Mouse (Mus musculus) CD4-positive, CD25-positive, alpha-beta regulatory T cell, adult 4 months (primary cell): Measurements from ENCODE around the gene Sorcs2. TPM values are rescaled to one million over a fixed set of nuclear protein-coding genes. Genes with fewer than 3 reads are reported as not detected.

ENCODE experiments used
- ATAC-seq: one replicate; pipeline ENCODE4 v1.8.0; 2017
- polyA plus RNA-seq, 2 experiments: library from polyadenylated mRNA; unstranded; fragments of 100-300 nt; shearing (Covaris generic); gene quantifications; one replicate each; pipeline ENCODE4 v1.2.1; 2017

Sorcs2 gene
- polyA plus RNA-seq, 2 experiments from 2014 or later: 4.5 to 4.7 TPM

DNA sequence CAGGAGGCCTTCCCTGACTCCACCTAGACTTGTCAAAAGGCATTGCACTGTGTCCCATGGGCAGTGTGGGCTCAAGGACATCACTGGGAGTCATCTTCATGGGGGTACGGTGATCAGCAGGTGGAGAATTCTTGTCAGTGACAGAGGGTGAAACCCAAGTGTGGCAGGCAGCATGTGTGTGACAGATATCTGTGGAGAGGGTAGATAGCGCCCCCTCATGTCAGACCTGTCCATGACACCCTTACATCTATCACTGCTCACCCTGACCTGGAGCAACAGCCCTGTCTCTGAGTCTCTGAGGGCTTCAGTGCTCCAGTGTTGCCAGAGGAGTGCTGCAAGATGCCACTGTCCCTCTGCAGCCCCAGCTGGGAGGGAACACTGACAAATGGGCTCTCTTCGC is 343.4 kb downstream of the Sorcs2 start:
- no peak for ATAC-seq

DNA sequence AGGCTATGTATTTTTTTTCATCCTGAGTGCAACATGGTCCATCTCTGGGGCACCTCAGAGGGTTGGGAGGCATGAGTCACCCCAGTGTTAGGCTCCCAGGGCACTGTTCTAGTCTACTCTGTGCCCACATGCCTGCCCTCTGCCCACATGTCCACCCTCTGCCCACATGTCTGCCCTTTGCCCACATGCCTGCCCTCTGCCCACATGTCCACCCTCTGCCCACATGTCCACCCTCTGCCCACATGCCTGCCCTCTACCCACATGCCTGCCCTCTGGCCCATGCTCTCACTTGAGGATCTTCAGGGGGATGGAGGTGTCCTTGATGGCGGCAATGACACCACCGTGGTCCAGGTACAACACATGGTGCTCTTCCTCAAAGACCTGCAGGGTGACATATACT is 354.8 kb downstream of the Sorcs2 start:
- no peak for ATAC-seq

DNA sequence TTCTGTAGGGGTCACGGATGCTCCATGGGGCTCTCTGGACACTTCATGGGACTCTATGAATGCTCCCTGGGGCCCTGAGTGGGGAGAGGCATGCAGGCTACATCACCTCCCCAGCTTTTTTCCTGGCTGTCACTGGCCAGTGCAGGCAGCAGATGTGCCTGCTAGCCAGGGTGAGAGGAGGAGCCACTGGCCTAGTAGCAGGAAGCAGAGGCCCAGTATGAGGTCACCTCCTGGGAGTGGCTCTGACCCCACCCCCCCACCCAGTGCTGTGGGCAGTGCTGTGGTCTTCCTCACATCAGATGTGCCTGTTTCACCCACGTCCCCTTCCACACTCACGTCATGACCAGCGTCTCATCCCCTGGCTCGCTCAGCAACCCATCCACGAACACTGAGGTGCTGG is 356.2 kb downstream of the Sorcs2 start:
- ATAC-seq: no peak

DNA sequence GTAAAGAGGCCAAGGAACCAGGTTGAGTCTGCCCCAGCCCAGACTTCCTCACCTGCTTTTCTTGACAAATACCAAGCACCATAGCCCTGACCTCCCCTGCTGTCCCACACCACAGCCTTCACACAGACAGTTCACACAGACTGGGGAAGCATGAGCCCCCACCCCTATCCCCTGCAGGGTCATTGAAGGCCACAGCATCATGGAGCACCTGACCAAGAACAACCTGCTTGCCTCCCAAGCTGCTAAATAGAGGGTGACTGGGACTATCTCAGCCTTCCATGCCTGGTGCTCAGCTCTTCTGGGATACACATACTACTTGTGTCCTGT is 356.7 kb downstream of the Sorcs2 start:
- no peak for ATAC-seq

- no peak for ATAC-seq
Measured at GRCm38 (mm10) chr5:36040398-36041235, 357.3 kb downstream of the Sorcs2 start.

DNA sequence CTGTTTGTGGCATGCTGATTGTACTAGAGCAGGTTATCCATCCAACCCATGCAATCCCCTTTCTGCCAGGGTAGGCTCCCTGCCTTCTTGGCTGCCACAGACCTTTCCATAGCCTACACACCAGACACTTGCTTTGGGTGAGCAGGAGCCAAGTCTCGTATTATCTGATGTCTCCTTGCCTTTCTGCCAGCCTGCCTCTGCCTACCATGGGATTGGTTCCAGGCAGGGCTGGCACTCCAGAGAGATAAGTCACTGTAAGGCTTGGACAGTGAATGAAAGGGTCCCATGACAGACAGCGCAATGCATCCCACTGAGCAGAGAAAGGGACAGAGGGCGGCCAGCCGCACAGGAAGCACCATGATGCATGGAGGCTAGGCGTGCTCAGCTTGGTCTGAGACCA is 358.3 kb downstream of the Sorcs2 start:
- no peak for ATAC-seq

DNA sequence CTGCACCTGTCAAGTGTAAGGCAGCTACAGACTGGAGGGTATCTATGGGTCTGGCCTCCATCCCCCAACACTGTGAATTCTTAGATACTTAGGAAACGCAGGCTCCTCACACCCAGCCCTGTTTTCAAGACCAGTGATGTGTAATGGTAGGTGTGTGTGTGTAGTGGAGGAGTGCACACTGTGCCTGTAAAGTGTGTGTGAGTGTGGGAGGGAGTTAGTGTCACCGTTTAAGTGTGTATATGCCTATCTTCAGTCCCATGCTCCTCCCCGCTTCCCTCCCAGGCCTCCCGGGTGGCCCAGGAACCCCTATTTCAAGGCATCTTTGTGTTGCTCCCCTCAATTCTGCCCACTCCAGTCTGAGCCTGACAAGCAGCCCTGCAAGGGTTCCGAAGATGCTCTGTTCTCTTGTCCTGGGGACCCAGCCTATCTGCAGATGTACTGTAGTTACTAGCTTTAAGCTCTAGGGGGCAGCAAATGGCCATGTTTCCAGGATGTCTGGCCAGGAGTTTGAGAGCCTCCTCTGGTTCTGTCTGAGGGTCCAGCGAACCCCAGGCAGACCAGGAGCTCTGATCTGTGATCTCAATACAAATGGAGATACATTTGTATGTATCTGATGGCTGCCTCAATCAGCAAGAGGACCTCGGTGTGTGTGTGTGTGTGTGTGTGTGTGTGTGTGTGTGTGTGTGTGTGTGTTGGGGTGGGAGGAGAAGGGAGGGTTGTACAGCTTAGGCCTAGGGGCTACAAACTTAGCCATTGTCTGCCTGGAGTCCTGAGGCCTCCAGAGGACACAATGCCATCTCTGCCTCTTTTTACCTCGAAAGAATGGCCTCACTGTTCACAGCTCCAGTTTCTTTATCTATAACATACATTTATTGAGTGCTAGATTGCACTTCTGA is 364.2 kb downstream of the Sorcs2 start:
- ATAC-seq: no peak

DNA sequence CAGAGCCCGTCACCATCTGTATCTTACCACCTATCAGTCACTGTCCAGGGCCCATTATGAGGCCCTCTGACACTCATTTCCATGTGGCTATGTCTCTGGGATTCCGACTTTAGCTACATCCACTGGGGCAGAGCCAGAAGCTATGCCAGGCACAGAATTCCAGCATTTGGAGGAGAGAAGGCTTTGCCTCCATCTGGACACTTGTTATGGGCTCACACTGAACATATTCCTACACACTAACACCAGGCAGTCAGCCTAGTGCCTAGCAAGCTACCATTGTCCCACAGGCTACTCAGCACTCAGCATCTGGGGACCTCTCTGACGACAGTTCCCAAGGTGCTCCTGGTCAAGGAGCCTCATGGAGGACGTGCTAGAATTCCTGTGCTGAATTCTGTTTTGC is 372.9 kb downstream of the Sorcs2 start:
- ATAC-seq: no peak

GRCm38 (mm10) chr5:36024003-36024685 is 373.8 kb downstream of the Sorcs2 start:
- ATAC-seq: peak; percentile 37

- no peak for ATAC-seq
Measured at GRCm38 (mm10) chr5:36022361-36022760, 375.6 kb downstream of the Sorcs2 start.

DNA sequence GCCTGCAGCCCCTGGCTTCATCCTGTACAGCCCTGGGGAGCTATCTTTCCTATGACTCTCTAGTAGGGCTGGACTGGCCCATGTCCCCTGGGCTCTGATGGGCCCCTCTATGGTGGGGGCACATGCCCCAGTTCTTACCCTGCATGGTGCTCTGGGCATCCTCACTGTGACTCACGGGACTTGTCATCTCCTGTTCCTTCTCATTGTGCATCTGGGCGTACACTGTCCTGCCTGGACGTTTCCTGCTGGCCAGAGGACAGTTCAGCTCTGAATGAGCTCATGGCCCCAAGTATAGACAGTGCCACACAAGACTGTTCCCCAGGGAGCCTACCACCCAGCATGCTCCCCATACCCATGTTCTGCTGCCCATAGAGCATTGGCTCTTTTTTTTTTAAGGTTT is 376.8 kb downstream of the Sorcs2 start:
- ATAC-seq: no peak

DNA sequence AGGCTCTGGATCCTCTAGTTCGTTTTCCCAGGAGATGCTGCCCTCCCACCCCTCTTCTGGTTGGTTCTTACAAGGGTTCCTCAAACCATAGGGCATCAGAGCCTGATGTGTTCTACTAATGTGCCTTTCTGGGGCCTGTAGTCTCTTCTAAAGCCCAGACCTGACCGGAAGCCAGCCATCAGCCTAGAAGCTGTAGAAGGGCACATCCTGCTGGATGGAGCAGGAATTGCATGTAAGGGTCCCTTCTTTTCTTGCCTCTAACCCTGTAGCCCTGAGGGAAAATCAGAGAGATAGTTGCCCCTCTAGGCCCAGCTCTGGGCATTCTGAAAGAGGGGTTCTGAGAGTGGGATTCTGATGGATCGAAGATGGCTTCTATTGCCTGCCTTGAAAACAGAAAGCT is 379.6 kb downstream of the Sorcs2 start:
- ATAC-seq: peak; percentile 71

GRCm38 (mm10) chr5:36009405-36009804 is 388.5 kb downstream of the Sorcs2 start:
- no peak for ATAC-seq

GRCm38 (mm10) chr5:36007649-36008048 is 390.3 kb downstream of the Sorcs2 start:
- no peak for ATAC-seq

- ATAC-seq: peak; percentile 22
Measured at GRCm38 (mm10) chr5:36006586-36006985, 391.4 kb downstream of the Sorcs2 start.

GRCm38 (mm10) chr5:36006106-36006505 is 391.8 kb downstream of the Sorcs2 start:
- peak; percentile 94 for ATAC-seq

- peak; percentile 62 for ATAC-seq
Measured at GRCm38 (mm10) chr5:36003797-36004196, 394.1 kb downstream of the Sorcs2 start.

GRCm38 (mm10) chr5:35989986-35990735 is 407.8 kb downstream of the Sorcs2 start:
- ATAC-seq: no peak

- no peak for ATAC-seq
Measured at GRCm38 (mm10) chr5:35989506-35989905, 408.4 kb downstream of the Sorcs2 start.

GRCm38 (mm10) chr5:35988085-35988484 is 409.9 kb downstream of the Sorcs2 start:
- ATAC-seq: no peak

DNA sequence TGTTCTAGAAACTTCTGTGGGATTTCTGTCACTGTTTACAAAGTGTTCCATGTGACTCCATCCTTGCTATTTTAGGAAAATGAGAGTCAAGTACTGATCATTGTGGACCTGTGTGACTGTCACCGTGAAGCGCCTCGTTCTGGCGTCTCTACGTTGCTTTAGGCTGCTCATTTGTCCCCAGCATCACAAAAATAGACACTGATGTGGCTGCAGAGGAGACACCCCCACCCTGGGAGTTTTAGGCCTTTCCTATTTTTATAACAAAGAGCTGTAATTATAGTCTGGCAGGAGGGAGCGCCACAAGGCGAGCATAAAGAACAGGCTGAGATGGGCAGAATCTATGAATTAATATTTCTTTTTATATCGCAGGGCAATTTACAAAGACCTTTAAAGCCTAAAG is 412.3 kb downstream of the Sorcs2 start:
- no peak for ATAC-seq

- peak; percentile 64 for ATAC-seq
Measured at GRCm38 (mm10) chr5:35981976-35982375, 416.0 kb downstream of the Sorcs2 start.
